Mouse (Mus musculus): ENCODE data around the gene Ptpn7. TPM values are rescaled to one million over a fixed set of nuclear protein-coding genes. Genes with fewer than 3 reads are reported as not detected.

The Ptpn7 gene
- polyA plus RNA-seq, 1 experiment from 2014 or later, result 2.8 TPM

- H3K27me3 ChIP-seq (ENCODE audit: control insufficient read depth, insufficient read depth, low read length), result no peaks in the 10 kb centered on the region
- H3K36me3 ChIP-seq (ENCODE audit: control insufficient read depth, insufficient read depth, low read length), result no peaks in the 10 kb centered on the region
- H3K4me2 ChIP-seq (ENCODE audit: low read depth, low read length), result peak overlapping the region; percentile 32; the same call in 1 of the 2 replicates
- peak overlapping the region; percentile 33; the same call in 1 of the 2 replicates for H3K9ac ChIP-seq (ENCODE audit: low read length)
- H3K4me1 ChIP-seq (ENCODE audit: control insufficient read depth, insufficient read depth, low read length), result peaks cover 6% of the 10 kb centered on the region; the same call in 1 of the 2 replicates
- WGBS, result 57% methylated on average over 10 of the region's 10 CpGs
- H3K27ac ChIP-seq (ENCODE audit: low read length), result no peak overlapping the region
- no peaks in the 10 kb centered on the region for H3K9me3 ChIP-seq (replicated peaks; ENCODE audit: control insufficient read depth, low read length)
- 0 out of 2 replicates have a peak, but pooled peaks have one; percentile 10 for ATAC-seq (ENCODE audit: insufficient read depth, low FRiP score)
- H3K4me3 ChIP-seq (replicated peaks; ENCODE audit: low read length), result no peak overlapping the region
Measured at GRCm38 (mm10) chr1:135170299-135170698, 37.8 kb downstream of the Ptpn7 start.

- Histone ChIP-seq H3K27ac (ENCODE audit: low read length) (no peak overlapping the region), H3K4me2 (ENCODE audit: low read depth, low read length) (no peak overlapping the region), H3K36me3 (ENCODE audit: control insufficient read depth, insufficient read depth, low read length) (no peaks in the 10 kb centered on the region), H3K9me3 (replicated peaks; ENCODE audit: control insufficient read depth, low read length) (no peaks in the 10 kb centered on the region), H3K4me1 (ENCODE audit: control insufficient read depth, insufficient read depth, low read length) (peaks cover 6% of the 10 kb centered on the region; the same call in 1 of the 2 replicates), H3K9ac (ENCODE audit: low read length) (no peak overlapping the region), H3K4me3 (replicated peaks; ENCODE audit: low read length) (no peak overlapping the region), H3K27me3 (ENCODE audit: control insufficient read depth, insufficient read depth, low read length) (no peaks in the 10 kb centered on the region)
- WGBS, result 76% methylated on average over 7 of the region's 7 CpGs
- no peak for ATAC-seq (ENCODE audit: insufficient read depth, low FRiP score)
Measured at GRCm38 (mm10) chr1:135171202-135171601, 38.7 kb downstream of the Ptpn7 start.

GRCm38 (mm10) chr1:135171984-135172383, 39.5 kb downstream of the Ptpn7 start:
- WGBS, result 40% methylated on average over 6 of the region's 6 CpGs

GRCm38 (mm10) chr1:135173311-135173710, 40.8 kb downstream of the Ptpn7 start:
- no peaks in the 10 kb centered on the region for H3K27me3 ChIP-seq (ENCODE audit: control insufficient read depth, insufficient read depth, low read length)
- no peak overlapping the region for H3K4me2 ChIP-seq (ENCODE audit: low read depth, low read length)
- H3K9me3 ChIP-seq (replicated peaks; ENCODE audit: control insufficient read depth, low read length), result no peaks in the 10 kb centered on the region
- no peak overlapping the region for H3K4me3 ChIP-seq (replicated peaks; ENCODE audit: low read length)
- H3K4me1 ChIP-seq (ENCODE audit: control insufficient read depth, insufficient read depth, low read length), result peaks cover 6% of the 10 kb centered on the region; the same call in 1 of the 2 replicates
- WGBS, result 91% methylated on average over 6 of the region's 6 CpGs
- ATAC-seq (ENCODE audit: insufficient read depth, low FRiP score), result no peak
- no peak overlapping the region for H3K9ac ChIP-seq (ENCODE audit: low read length)
- no peaks in the 10 kb centered on the region for H3K36me3 ChIP-seq (ENCODE audit: control insufficient read depth, insufficient read depth, low read length)
- no peak overlapping the region for H3K27ac ChIP-seq (ENCODE audit: low read length)

More at GRCm38 (mm10) chr1:135171984-135172383, 39.5 kb downstream of the Ptpn7 start:
- Histone ChIP-seq H3K4me3 (replicated peaks; ENCODE audit: low read length) (no peak overlapping the region), H3K27me3 (ENCODE audit: control insufficient read depth, insufficient read depth, low read length) (no peaks in the 10 kb centered on the region), H3K9ac (ENCODE audit: low read length) (no peak overlapping the region), H3K4me1 (ENCODE audit: control insufficient read depth, insufficient read depth, low read length) (peaks cover 6% of the 10 kb centered on the region; the same call in 1 of the 2 replicates), H3K9me3 (replicated peaks; ENCODE audit: control insufficient read depth, low read length) (no peaks in the 10 kb centered on the region), H3K4me2 (ENCODE audit: low read depth, low read length) (no peak overlapping the region), H3K27ac (ENCODE audit: low read length) (no peak overlapping the region), H3K36me3 (ENCODE audit: control insufficient read depth, insufficient read depth, low read length) (no peaks in the 10 kb centered on the region)
- peak; percentile 79 for ATAC-seq (ENCODE audit: insufficient read depth, low FRiP score)

- H3K9ac ChIP-seq (ENCODE audit: low read length), result no peak overlapping the region
- H3K9me3 ChIP-seq (replicated peaks; ENCODE audit: control insufficient read depth, low read length), result no peaks in the 10 kb centered on the region
- H3K27me3 ChIP-seq (ENCODE audit: control insufficient read depth, insufficient read depth, low read length), result no peaks in the 10 kb centered on the region
- WGBS, result 72% methylated on average over 3 of the region's 3 CpGs
- H3K4me3 ChIP-seq (replicated peaks; ENCODE audit: low read length), result no peak overlapping the region
- H3K27ac ChIP-seq (ENCODE audit: low read length), result no peak overlapping the region
- H3K36me3 ChIP-seq (ENCODE audit: control insufficient read depth, insufficient read depth, low read length), result no peaks in the 10 kb centered on the region
- no peak for ATAC-seq (ENCODE audit: insufficient read depth, low FRiP score)
- H3K4me2 ChIP-seq (ENCODE audit: low read depth, low read length), result no peak overlapping the region
- H3K4me1 ChIP-seq (ENCODE audit: control insufficient read depth, insufficient read depth, low read length), result 0 out of 2 replicates have a peak, but pooled peaks cover 3% of the 10 kb centered on the region
Measured at GRCm38 (mm10) chr1:135175176-135175575, 42.7 kb downstream of the Ptpn7 start.

- H3K4me3 ChIP-seq (replicated peaks; ENCODE audit: low read length), result no peak overlapping the region
- H3K27me3 ChIP-seq (ENCODE audit: control insufficient read depth, insufficient read depth, low read length), result no peaks in the 10 kb centered on the region
- no peak overlapping the region for H3K27ac ChIP-seq (ENCODE audit: low read length)
- peaks cover 16% of the 10 kb centered on the region for H3K4me1 ChIP-seq (ENCODE audit: control insufficient read depth, insufficient read depth, low read length)
- no peaks in the 10 kb centered on the region for H3K36me3 ChIP-seq (ENCODE audit: control insufficient read depth, insufficient read depth, low read length)
- no peak overlapping the region for H3K4me2 ChIP-seq (ENCODE audit: low read depth, low read length)
- 91% methylated on average over 3 of the region's 3 CpGs for WGBS
- no peak overlapping the region for H3K9ac ChIP-seq (ENCODE audit: low read length)
- no peaks in the 10 kb centered on the region for H3K9me3 ChIP-seq (replicated peaks; ENCODE audit: control insufficient read depth, low read length)
- no peak for ATAC-seq (ENCODE audit: insufficient read depth, low FRiP score)
Measured at GRCm38 (mm10) chr1:135177724-135178123, 45.2 kb downstream of the Ptpn7 start.

- no peak; the same call in 1 of the 2 replicates for ATAC-seq (ENCODE audit: insufficient read depth, low FRiP score)
- no peaks in the 10 kb centered on the region for H3K27me3 ChIP-seq (ENCODE audit: control insufficient read depth, insufficient read depth, low read length)
- no peak overlapping the region for H3K4me3 ChIP-seq (replicated peaks; ENCODE audit: low read length)
- no peaks in the 10 kb centered on the region for H3K9me3 ChIP-seq (replicated peaks; ENCODE audit: control insufficient read depth, low read length)
- no peak overlapping the region for H3K9ac ChIP-seq (ENCODE audit: low read length)
- peaks cover 16% of the 10 kb centered on the region for H3K4me1 ChIP-seq (ENCODE audit: control insufficient read depth, insufficient read depth, low read length)
- WGBS, result 66% methylated on average over 7 of the region's 7 CpGs
- no peaks in the 10 kb centered on the region for H3K36me3 ChIP-seq (ENCODE audit: control insufficient read depth, insufficient read depth, low read length)
- H3K27ac ChIP-seq (ENCODE audit: low read length), result peak overlapping the region; percentile 21; the same call in 1 of the 2 replicates
- no peak overlapping the region for H3K4me2 ChIP-seq (ENCODE audit: low read depth, low read length)
Measured at GRCm38 (mm10) chr1:135178863-135179262, 46.4 kb downstream of the Ptpn7 start.

GRCm38 (mm10) chr1:135180830-135181229, 48.3 kb downstream of the Ptpn7 start:
- WGBS, result 64% methylated on average over 10 of the region's 10 CpGs
- Histone ChIP-seq H3K9ac (ENCODE audit: low read length) (no peak overlapping the region), H3K4me1 (ENCODE audit: control insufficient read depth, insufficient read depth, low read length) (peaks cover 16% of the 10 kb centered on the region), H3K4me3 (replicated peaks; ENCODE audit: low read length) (no peak overlapping the region), H3K27ac (ENCODE audit: low read length) (peak overlapping the region; percentile 88), H3K4me2 (ENCODE audit: low read depth, low read length) (no peak overlapping the region), H3K36me3 (ENCODE audit: control insufficient read depth, insufficient read depth, low read length) (no peaks in the 10 kb centered on the region), H3K9me3 (replicated peaks; ENCODE audit: control insufficient read depth, low read length) (no peaks in the 10 kb centered on the region), H3K27me3 (ENCODE audit: control insufficient read depth, insufficient read depth, low read length) (no peaks in the 10 kb centered on the region)
- peak; percentile 74 for ATAC-seq (ENCODE audit: insufficient read depth, low FRiP score)

GRCm38 (mm10) chr1:135181275-135181674, 48.8 kb downstream of the Ptpn7 start:
- H3K9ac ChIP-seq (ENCODE audit: low read length), result no peak overlapping the region
- 65% methylated on average over 4 of the region's 4 CpGs for WGBS
- H3K27ac ChIP-seq (ENCODE audit: low read length), result peak overlapping the region; percentile 88

More at GRCm38 (mm10) chr1:135181275-135181674, 48.8 kb downstream of the Ptpn7 start:
- H3K4me1 ChIP-seq (ENCODE audit: control insufficient read depth, insufficient read depth, low read length), result peaks cover 16% of the 10 kb centered on the region
- no peaks in the 10 kb centered on the region for H3K27me3 ChIP-seq (ENCODE audit: control insufficient read depth, insufficient read depth, low read length)
- no peak overlapping the region for H3K4me3 ChIP-seq (replicated peaks; ENCODE audit: low read length)
- no peak overlapping the region for H3K4me2 ChIP-seq (ENCODE audit: low read depth, low read length)
- ATAC-seq (ENCODE audit: insufficient read depth, low FRiP score), result no peak
- no peaks in the 10 kb centered on the region for H3K9me3 ChIP-seq (replicated peaks; ENCODE audit: control insufficient read depth, low read length)
- no peaks in the 10 kb centered on the region for H3K36me3 ChIP-seq (ENCODE audit: control insufficient read depth, insufficient read depth, low read length)
